Mouse (Mus musculus): ENCODE results near the gene Tubb4a.

DNA sequence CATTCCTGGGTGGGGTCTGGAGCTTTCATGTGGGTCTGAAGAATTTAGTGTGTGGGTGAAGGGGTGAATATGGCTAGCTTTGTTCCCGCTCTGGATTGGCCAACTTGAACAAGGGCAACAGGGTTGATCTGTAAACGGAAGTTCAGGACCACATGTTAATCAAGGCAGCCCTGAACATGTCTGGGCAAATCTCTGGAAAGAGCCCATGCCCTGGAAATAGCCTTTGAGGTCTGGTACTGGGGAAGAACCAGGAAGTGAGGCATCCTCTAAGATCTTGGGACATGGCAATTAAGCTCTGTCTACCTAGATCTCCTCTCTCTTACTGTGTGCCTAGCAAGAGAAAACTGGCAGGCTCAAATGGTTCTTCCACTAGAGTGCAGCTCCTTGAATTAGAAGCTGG is 34.3 kb upstream of the Tubb4a start:
- no peak for TF ChIP-seq CTCF (IDR thresholded peaks at IDR 0.05; ENCODE audit: insufficient read depth, low read depth, low read length)
- TF ChIP-seq POLR2A (IDR thresholded peaks at IDR 0.05; ENCODE audit: insufficient read depth, low read depth, low read length), result no peak

Measured in olfactory bulb, adult 2 months (tissue).